Comparison of ENCODE assay signal across 9 mouse cellular contexts in genomic region chr2:14874281-14875037, GRCm38 (mm10).
DNase-seq lines count a peak whose midpoint lies in the region; ATAC-seq lines count a peak whose summit lies in the region.
"Had no signal": no experiment of that assay in that cellular context is flagged by ENCODE, and none has a peak within 500 bp of the region (broad histone marks: within the 10 kb centered on the region; RNA-seq: fewer than 3 reads in every experiment).

No protein-coding gene starts in this region.

- no peaks in the 10 kb centered on the region for H3K36me3 ChIP-seq in kidney, embryonic 15.5 days
- H3K36me3 ChIP-seq in embryonic facial prominence, embryonic 12.5 days: no peaks in the 10 kb centered on the region
- H3K36me3 ChIP-seq in hindbrain, embryonic 14.5 days (replicated peaks; ENCODE audit: control insufficient read depth, insufficient read depth): no peaks in the 10 kb centered on the region
- H3K36me3 ChIP-seq in midbrain, embryonic 16.5 days (ENCODE audit: control insufficient read depth, insufficient read depth, low read length): no peaks in the 10 kb centered on the region
- H3K36me3 ChIP-seq: heart, embryonic 10.5 days had no signal

- H3K27ac ChIP-seq in kidney, embryonic 15.5 days: peak overlapping the region; percentile 9; the same call in 1 of the 2 replicates
- no peak overlapping the region for H3K27ac ChIP-seq in embryonic facial prominence, embryonic 12.5 days
- peak overlapping the region; percentile 63 for H3K27ac ChIP-seq in hindbrain, embryonic 14.5 days
- H3K27ac ChIP-seq in midbrain, embryonic 16.5 days (ENCODE audit: low read length): peak overlapping the region; percentile 79
- H3K27ac ChIP-seq: heart, embryonic 10.5 days had no signal

- no peak overlapping the region for H3K9ac ChIP-seq in kidney, embryonic 15.5 days
- H3K9ac ChIP-seq in embryonic facial prominence, embryonic 12.5 days: no peak overlapping the region
- H3K9ac ChIP-seq in hindbrain, embryonic 14.5 days: peak overlapping the region; percentile 55
- H3K9ac ChIP-seq in midbrain, embryonic 16.5 days (ENCODE audit: low read depth, low read length): peak overlapping the region; percentile 69

- ATAC-seq in kidney, embryonic 15.5 days (replicated peaks; ENCODE audit: low FRiP score): no peak
- no peak for ATAC-seq in embryonic facial prominence, embryonic 12.5 days (ENCODE audit: insufficient number of reproducible peaks, insufficient read depth, low FRiP score, low TSS enrichment)
- ATAC-seq in hindbrain, embryonic 14.5 days (ENCODE audit: low FRiP score): no peak
- ATAC-seq in midbrain, embryonic 16.5 days: peak; percentile 63

- no peak for DNase-seq in kidney, postnatal 14 days
- DNase-seq in hindbrain, embryonic 14.5 days (ENCODE audit: low spot score): peak; percentile 28
- DNase-seq in spleen, postnatal 36 days (ENCODE audit: low spot score in 2 of 2): no peak
- no peak for DNase-seq in cerebellum, postnatal 25 days
- no peak for DNase-seq in thymus, postnatal 0 days (ENCODE audit: low spot score)

- H3K27me3 ChIP-seq in kidney, embryonic 15.5 days: no peaks in the 10 kb centered on the region
- no peaks in the 10 kb centered on the region for H3K27me3 ChIP-seq in embryonic facial prominence, embryonic 12.5 days
- no peaks in the 10 kb centered on the region for H3K27me3 ChIP-seq in hindbrain, embryonic 14.5 days (ENCODE audit: control insufficient read depth, insufficient read depth, low read length)
- no peaks in the 10 kb centered on the region for H3K27me3 ChIP-seq in midbrain, embryonic 16.5 days (ENCODE audit: control insufficient read depth, insufficient read depth, low read depth, low read length)

- H3K4me2 ChIP-seq in kidney, embryonic 15.5 days: peak overlapping the region; percentile 51
- peak overlapping the region; percentile 48 for H3K4me2 ChIP-seq in embryonic facial prominence, embryonic 12.5 days (replicated peaks)
- H3K4me2 ChIP-seq in hindbrain, embryonic 14.5 days (replicated peaks): peak overlapping the region; percentile 52
- H3K4me2 ChIP-seq in midbrain, embryonic 16.5 days (ENCODE audit: low read length): peak overlapping the region; percentile 61

- peak overlapping the region; percentile 17 for H3K4me3 ChIP-seq in kidney, embryonic 15.5 days (replicated peaks)
- H3K4me3 ChIP-seq in embryonic facial prominence, embryonic 12.5 days: no peak overlapping the region
- peak overlapping the region; percentile 26 for H3K4me3 ChIP-seq in hindbrain, embryonic 14.5 days (replicated peaks; ENCODE audit: low read length)
- peak overlapping the region; percentile 38 for H3K4me3 ChIP-seq in midbrain, embryonic 16.5 days (ENCODE audit: low read depth, low read length)

- no peaks in the 10 kb centered on the region for H3K9me3 ChIP-seq in kidney, embryonic 15.5 days (replicated peaks)
- no peaks in the 10 kb centered on the region for H3K9me3 ChIP-seq in embryonic facial prominence, embryonic 12.5 days
- H3K9me3 ChIP-seq in hindbrain, embryonic 14.5 days (ENCODE audit: control insufficient read depth, low read length): no peaks in the 10 kb centered on the region
- H3K9me3 ChIP-seq in midbrain, embryonic 16.5 days (replicated peaks; ENCODE audit: control insufficient read depth, low read length, poor library complexity, severe bottlenecking): no peaks in the 10 kb centered on the region
- H3K9me3 ChIP-seq: heart, embryonic 10.5 days had no signal

- peaks cover 17% of the 10 kb centered on the region for H3K4me1 ChIP-seq in kidney, embryonic 15.5 days
- H3K4me1 ChIP-seq in embryonic facial prominence, embryonic 12.5 days: peaks cover 16% of the 10 kb centered on the region
- H3K4me1 ChIP-seq in hindbrain, embryonic 14.5 days (replicated peaks; ENCODE audit: control insufficient read depth, insufficient read depth, low read length): peaks cover 12% of the 10 kb centered on the region; the same call in 1 of the 2 replicates
- H3K4me1 ChIP-seq in midbrain, embryonic 16.5 days (ENCODE audit: control insufficient read depth, insufficient read depth, low read length): peaks cover 7% of the 10 kb centered on the region

- 31% methylated on average over 13 of the region's 13 CpGs for WGBS in kidney, embryonic 15.5 days
- 35% methylated on average over 13 of the region's 13 CpGs for whole genome bisulfite sequencing in embryonic facial prominence, embryonic 12.5 days
- 37% methylated on average over 13 of the region's 13 CpGs for WGBS in hindbrain, embryonic 14.5 days
- 31% methylated on average over 13 of the region's 13 CpGs for WGBS in midbrain, embryonic 16.5 days

Comparison
In these comparisons a context has a peak if more than half of its experiments do, and no peak if none do; other contexts are left out.
1. H3K9ac ChIP-seq: peak in hindbrain, embryonic 14.5 days (single experiment) and midbrain, embryonic 16.5 days (single experiment); none in kidney, embryonic 15.5 days (single experiment) and embryonic facial prominence, embryonic 12.5 days (single experiment).
2. Peak in every context shown above with its lines, with median percentiles within 50 percentile points of each other: H3K4me2 ChIP-seq.